Mouse (Mus musculus) olfactory bulb, adult 2 months (tissue): Measurements from ENCODE around the gene Rgs1. TPM values are rescaled to one million over a fixed set of nuclear protein-coding genes. Genes with fewer than 3 reads are reported as not detected.

ENCODE experiments used
- H3K27ac ChIP-seq: fragments of 200-500 bp; 2 replicates; pipeline ENCODE4 v1.5.1; 2012; ENCODE audit warnings: low read depth, low read length; ENCODE audit not compliant: insufficient read depth
- H3K4me1 ChIP-seq: fragments of 200-500 bp; 2 replicates; pipeline ENCODE4 v1.6.1; 2012; ENCODE audit warnings: low read length; ENCODE audit not compliant: control insufficient read depth, insufficient read depth
- H3K4me3 ChIP-seq: fragments of 200-500 bp; 2 replicates; pipeline ENCODE4 v1.5.1; 2012; ENCODE audit warnings: mild to moderate bottlenecking, low read depth, low read length, moderate library complexity; ENCODE audit not compliant: insufficient read depth
- CTCF ChIP-seq: fragments of 200-500 bp; IDR thresholded peaks from 2 replicates; pipeline ENCODE4 v1.5.1; 2012; ENCODE audit warnings: low read depth, mild to moderate bottlenecking, low read length, moderate library complexity; ENCODE audit not compliant: insufficient read depth
- POLR2A ChIP-seq: fragments of 200-500 bp; IDR thresholded peaks from 2 replicates; pipeline ENCODE4 v1.6.1; 2012; ENCODE audit warnings: mild to moderate bottlenecking, low read depth, low read length, moderate library complexity; ENCODE audit not compliant: insufficient read depth
- WGBS: fragments of 180-500 bp; shearing (Covaris S2); methylation state at CpG from one replicate; pipeline ENCODE4 v1.1.7; 2018; 5-methylcytosine and 5-hydroxymethylcytosine counted together
- polyA plus RNA-seq: library from polyadenylated mRNA; stranded (reverse); fragments of >200 nt; gene quantifications from 2 replicates; pipeline ENCODE4 v1.2.4, GENCODE M21; 2012; ENCODE audit warnings: low replicate concordance; ENCODE audit not compliant: missing spikeins, insufficient read depth, insufficient read length

Gene Rgs1
- polyA plus RNA-seq, 1 experiment: not detected

GRCm38 (mm10) chr1:144256556-144257331 is 7.7 kb upstream of the Rgs1 start:
- WGBS: 69% methylated on average over 2 of the region's 2 CpGs
- H3K4me1 ChIP-seq: no peaks in the 10 kb centered on the region
- TF ChIP-seq CTCF (no peak), POLR2A (no peak)
- no peak overlapping the region for H3K4me3 ChIP-seq
- H3K27ac ChIP-seq: no peak overlapping the region

GRCm38 (mm10) chr1:144248206-144248605 is 836 bp downstream of the Rgs1 start:
- H3K4me3 ChIP-seq: no peak overlapping the region
- WGBS: 92% methylated on average over 3 of the region's 3 CpGs
- no peak overlapping the region for H3K27ac ChIP-seq
- H3K4me1 ChIP-seq: no peaks in the 10 kb centered on the region
- TF ChIP-seq CTCF: no peak
- no peak for TF ChIP-seq POLR2A

GRCm38 (mm10) chr1:144247382-144247781 is 1.7 kb downstream of the Rgs1 start:
- no peak overlapping the region for H3K27ac ChIP-seq
- TF ChIP-seq CTCF (no peak), POLR2A (no peak)
- no peaks in the 10 kb centered on the region for H3K4me1 ChIP-seq
- 88% methylated on average over 1 of the region's 1 CpGs for WGBS
- no peak overlapping the region for H3K4me3 ChIP-seq

- TF ChIP-seq CTCF (no peak), POLR2A (no peak)
- Histone ChIP-seq H3K27ac (no peak overlapping the region), H3K4me1 (no peaks in the 10 kb centered on the region), H3K4me3 (no peak overlapping the region)
- 64% methylated on average over 1 of the region's 1 CpGs for WGBS
Observed at GRCm38 (mm10) chr1:144243511-144243910, 5.5 kb downstream of the Rgs1 start.

- H3K27ac ChIP-seq: no peak overlapping the region
- 53% methylated on average over 2 of the region's 2 CpGs for WGBS
- no peak overlapping the region for H3K4me3 ChIP-seq
- H3K4me1 ChIP-seq: no peaks in the 10 kb centered on the region
- TF ChIP-seq POLR2A: no peak
- TF ChIP-seq CTCF: no peak
Observed at GRCm38 (mm10) chr1:144239195-144239594, 9.8 kb downstream of the Rgs1 start.

- TF ChIP-seq POLR2A (no peak), CTCF (no peak)
- Histone ChIP-seq H3K4me1 (no peaks in the 10 kb centered on the region), H3K4me3 (no peak overlapping the region), H3K27ac (no peak overlapping the region)
Observed at GRCm38 (mm10) chr1:144215230-144215629, 33.8 kb downstream of the Rgs1 start.

GRCm38 (mm10) chr1:144210912-144211311 is 38.1 kb downstream of the Rgs1 start:
- Histone ChIP-seq H3K4me1 (no peaks in the 10 kb centered on the region), H3K27ac (no peak overlapping the region), H3K4me3 (no peak overlapping the region)
- no peak for TF ChIP-seq CTCF
- no peak for TF ChIP-seq POLR2A
- 71% methylated on average over 3 of the region's 3 CpGs for WGBS

- TF ChIP-seq POLR2A (no peak), CTCF (no peak)
- Histone ChIP-seq H3K4me3 (no peak overlapping the region), H3K27ac (no peak overlapping the region), H3K4me1 (no peaks in the 10 kb centered on the region)
- 65% methylated on average over 7 of the region's 7 CpGs for WGBS
Observed at GRCm38 (mm10) chr1:144206281-144207061, 42.6 kb downstream of the Rgs1 start.

- no peak overlapping the region for H3K4me3 ChIP-seq
- no peaks in the 10 kb centered on the region for H3K4me1 ChIP-seq
- H3K27ac ChIP-seq: no peak overlapping the region
- 91% methylated on average over 2 of the region's 2 CpGs for WGBS
- TF ChIP-seq CTCF (no peak), POLR2A (no peak)
Observed at GRCm38 (mm10) chr1:144204766-144205165, 44.3 kb downstream of the Rgs1 start.
